Mouse (Mus musculus): ENCODE measurements at regions not wholly inside any gene's neighbourhood (a gene's known extent, or its start where the extent isn't known, plus 50 kb on each side); places are given as distances from the start of the nearest gene placed in this dataset.

GRCm38 (mm10) chr6:111621684-111622480 is 651.7 kb upstream of the Lmcd1 start:
- no peak overlapping the region for H3K9ac ChIP-seq
- H3K4me3 ChIP-seq, result no peak overlapping the region
- no peak for ATAC-seq (ENCODE audit: extremely low read depth, insufficient number of reproducible peaks, low FRiP score, low TSS enrichment)
- no peak overlapping the region for H3K4me2 ChIP-seq
- no peaks in the 10 kb centered on the region for H3K4me1 ChIP-seq
- no peak overlapping the region for H3K27ac ChIP-seq (replicated peaks)
- no peaks in the 10 kb centered on the region for H3K9me3 ChIP-seq
- no peaks in the 10 kb centered on the region for H3K36me3 ChIP-seq
- 67% methylated on average over 8 of the region's 8 CpGs for WGBS
- no peaks in the 10 kb centered on the region for H3K27me3 ChIP-seq (replicated peaks)

DNA sequence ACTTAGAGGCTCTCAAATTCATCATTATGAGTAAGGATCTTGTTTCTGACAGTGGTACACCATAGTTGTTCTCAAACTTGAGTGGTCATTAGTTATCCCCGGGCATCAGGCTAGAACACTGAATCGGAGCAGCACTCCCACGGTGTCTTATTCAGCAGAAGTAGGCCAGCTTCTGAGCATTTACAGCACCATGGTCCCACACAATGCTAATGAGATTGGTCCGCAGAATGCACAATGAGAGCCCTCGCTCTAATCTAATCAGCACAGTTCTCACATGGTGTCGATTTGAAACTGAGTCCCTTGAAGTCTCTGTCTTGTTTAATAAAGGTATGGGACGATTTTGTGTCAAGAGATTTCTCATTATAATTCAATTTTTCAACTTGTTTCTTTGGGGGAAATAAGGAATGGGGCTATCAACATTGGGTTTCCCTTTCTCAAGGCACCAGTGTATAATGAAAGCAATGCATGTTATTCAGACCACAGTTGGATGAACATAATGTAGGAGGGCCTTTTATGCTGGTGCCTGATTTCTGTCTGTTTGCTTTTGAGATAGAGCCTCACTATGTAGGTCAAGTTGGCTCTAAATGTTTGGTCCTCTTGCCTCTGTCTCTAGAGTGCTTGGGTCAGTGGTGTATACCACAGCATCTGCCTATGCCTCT is 650.9 kb upstream of the Lmcd1 start:
- ATAC-seq (ENCODE audit: extremely low read depth, insufficient number of reproducible peaks, low FRiP score, low TSS enrichment), result no peak
- Histone ChIP-seq H3K4me2 (no peak overlapping the region), H3K27ac (replicated peaks) (no peak overlapping the region), H3K4me1 (no peaks in the 10 kb centered on the region), H3K4me3 (no peak overlapping the region), H3K9ac (no peak overlapping the region), H3K27me3 (replicated peaks) (no peaks in the 10 kb centered on the region), H3K9me3 (no peaks in the 10 kb centered on the region), H3K36me3 (no peaks in the 10 kb centered on the region)
- 64% methylated on average over 7 of the region's 7 CpGs for WGBS

GRCm38 (mm10) chr6:111623140-111623497 is 650.4 kb upstream of the Lmcd1 start:
- no peak overlapping the region for H3K9ac ChIP-seq
- no peak for ATAC-seq (ENCODE audit: extremely low read depth, insufficient number of reproducible peaks, low FRiP score, low TSS enrichment)
- H3K4me3 ChIP-seq, result no peak overlapping the region
- no peaks in the 10 kb centered on the region for H3K4me1 ChIP-seq
- H3K27ac ChIP-seq (replicated peaks), result no peak overlapping the region
- WGBS, result 83% methylated on average over 4 of the region's 4 CpGs
- no peaks in the 10 kb centered on the region for H3K9me3 ChIP-seq
- no peak overlapping the region for H3K4me2 ChIP-seq
- no peaks in the 10 kb centered on the region for H3K27me3 ChIP-seq (replicated peaks)
- no peaks in the 10 kb centered on the region for H3K36me3 ChIP-seq

- H3K4me1 ChIP-seq, result no peaks in the 10 kb centered on the region
- no peaks in the 10 kb centered on the region for H3K9me3 ChIP-seq
- no peak overlapping the region for H3K4me2 ChIP-seq
- no peak overlapping the region for H3K4me3 ChIP-seq
- no peaks in the 10 kb centered on the region for H3K36me3 ChIP-seq
- H3K27me3 ChIP-seq (replicated peaks), result no peaks in the 10 kb centered on the region
- no peak for ATAC-seq (ENCODE audit: extremely low read depth, insufficient number of reproducible peaks, low FRiP score, low TSS enrichment)
- no peak overlapping the region for H3K27ac ChIP-seq (replicated peaks)
- no peak overlapping the region for H3K9ac ChIP-seq
Measured at GRCm38 (mm10) chr6:111625501-111625900, 648.1 kb upstream of the Lmcd1 start.

DNA sequence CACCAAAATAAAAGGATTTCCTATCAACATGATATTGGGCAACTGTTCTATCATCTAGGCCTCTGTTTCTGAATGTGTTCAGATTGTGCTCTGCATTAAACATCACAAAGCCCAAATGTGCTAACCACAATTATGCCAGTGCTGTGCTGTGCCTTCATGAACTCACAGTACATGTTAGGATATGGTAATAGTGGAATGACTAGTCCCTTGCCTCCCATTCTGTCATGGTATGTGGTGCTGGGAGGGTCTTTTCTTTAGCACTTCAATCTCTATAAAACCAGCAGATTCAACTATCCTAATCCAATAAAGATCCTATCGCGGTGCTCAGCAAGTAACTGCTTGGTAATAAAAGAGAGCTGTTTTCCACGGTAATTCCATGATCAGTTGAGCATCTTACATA is 620.8 kb upstream of the Lmcd1 start:
- no peak overlapping the region for H3K27ac ChIP-seq (replicated peaks)
- H3K36me3 ChIP-seq, result no peaks in the 10 kb centered on the region
- no peaks in the 10 kb centered on the region for H3K4me1 ChIP-seq
- ATAC-seq (ENCODE audit: extremely low read depth, insufficient number of reproducible peaks, low FRiP score, low TSS enrichment), result no peak
- no peak overlapping the region for H3K4me3 ChIP-seq
- H3K9me3 ChIP-seq, result no peaks in the 10 kb centered on the region
- H3K4me2 ChIP-seq, result no peak overlapping the region
- no peak overlapping the region for H3K9ac ChIP-seq
- WGBS, result 88% methylated on average over 3 of the region's 3 CpGs
- no peaks in the 10 kb centered on the region for H3K27me3 ChIP-seq (replicated peaks)

DNA sequence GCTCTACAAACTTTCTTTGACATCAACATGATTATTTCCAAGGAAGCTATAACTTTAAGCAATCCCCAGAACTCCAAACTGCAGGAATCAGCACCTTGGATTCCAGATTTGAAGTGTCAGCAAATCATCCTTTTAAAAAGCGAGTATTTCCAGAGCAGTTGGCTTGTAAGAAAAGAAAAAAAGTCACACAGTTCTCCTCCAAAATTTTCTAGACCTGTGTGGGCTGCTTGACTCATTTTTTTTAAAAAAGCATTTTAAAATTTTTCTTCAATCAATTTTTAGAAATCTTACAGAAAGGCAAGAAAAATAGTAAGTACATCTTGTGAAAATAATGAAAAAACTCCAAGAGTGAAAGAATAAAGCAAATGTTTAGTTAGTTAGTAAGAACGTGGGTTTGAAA is 613.6 kb upstream of the Lmcd1 start:
- H3K27me3 ChIP-seq (replicated peaks), result no peaks in the 10 kb centered on the region
- H3K9ac ChIP-seq, result no peak overlapping the region

DNA sequence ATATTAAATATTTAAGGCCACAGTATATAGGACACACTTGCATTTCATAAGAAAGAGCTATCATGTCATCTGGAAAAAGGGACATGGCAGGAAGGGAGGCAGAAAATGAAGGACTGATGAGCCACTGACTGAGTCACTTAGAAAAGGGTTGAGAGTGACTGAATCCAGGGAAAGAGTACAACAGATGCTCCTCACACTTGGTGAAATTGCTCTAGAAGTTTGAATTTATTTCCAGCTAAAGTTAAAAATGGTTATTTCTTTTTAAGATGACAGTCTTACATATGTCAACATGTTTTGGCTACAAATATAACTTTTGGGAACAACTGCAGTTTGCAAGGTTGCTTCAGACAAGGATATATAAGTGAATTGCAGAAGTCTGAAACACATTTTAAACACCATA is 609.0 kb upstream of the Lmcd1 start:
- no peaks in the 10 kb centered on the region for H3K27me3 ChIP-seq (replicated peaks)
- no peaks in the 10 kb centered on the region for H3K36me3 ChIP-seq
- H3K4me3 ChIP-seq, result no peak overlapping the region
- H3K4me1 ChIP-seq, result no peaks in the 10 kb centered on the region
- no peak for ATAC-seq (ENCODE audit: extremely low read depth, insufficient number of reproducible peaks, low FRiP score, low TSS enrichment)
- no peak overlapping the region for H3K4me2 ChIP-seq
- H3K9ac ChIP-seq, result no peak overlapping the region
- no peak overlapping the region for H3K27ac ChIP-seq (replicated peaks)
- no peaks in the 10 kb centered on the region for H3K9me3 ChIP-seq

More for the DNA sequence above, 613.6 kb upstream of the Lmcd1 start:
- H3K4me2 ChIP-seq, result no peak overlapping the region
- no peaks in the 10 kb centered on the region for H3K36me3 ChIP-seq
- no peak overlapping the region for H3K27ac ChIP-seq (replicated peaks)
- ATAC-seq (ENCODE audit: extremely low read depth, insufficient number of reproducible peaks, low FRiP score, low TSS enrichment), result no peak
- no peaks in the 10 kb centered on the region for H3K9me3 ChIP-seq
- 57% methylated on average over 2 of the region's 2 CpGs for WGBS
- no peak overlapping the region for H3K4me3 ChIP-seq
- no peaks in the 10 kb centered on the region for H3K4me1 ChIP-seq

DNA sequence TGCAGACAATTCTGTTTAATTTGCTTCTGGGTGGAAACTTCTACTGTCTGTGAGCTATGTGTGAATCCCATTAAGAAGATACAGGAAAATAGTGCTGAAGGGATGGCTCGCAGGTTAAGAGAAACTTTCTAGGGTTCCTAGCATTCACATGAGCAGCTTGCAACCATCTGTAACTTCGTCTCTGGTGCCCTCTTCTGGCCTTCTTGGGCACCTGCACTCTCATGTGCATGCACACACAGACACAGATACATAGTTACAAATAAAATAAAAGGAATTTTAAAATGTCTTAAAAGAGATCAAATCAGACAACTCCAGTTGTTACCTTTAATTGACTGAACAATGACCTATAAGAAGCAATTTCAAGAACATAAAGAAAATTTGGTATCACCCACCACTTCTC is 588.6 kb upstream of the Lmcd1 start:
- no peaks in the 10 kb centered on the region for H3K36me3 ChIP-seq
- no peak overlapping the region for H3K4me2 ChIP-seq
- H3K27ac ChIP-seq (replicated peaks), result no peak overlapping the region
- no peak for ATAC-seq (ENCODE audit: extremely low read depth, insufficient number of reproducible peaks, low FRiP score, low TSS enrichment)
- no peak overlapping the region for H3K9ac ChIP-seq
- H3K9me3 ChIP-seq, result peaks cover 4% of the 10 kb centered on the region; the same call in 1 of the 2 replicates
- no peaks in the 10 kb centered on the region for H3K4me1 ChIP-seq
- H3K27me3 ChIP-seq (replicated peaks), result no peaks in the 10 kb centered on the region
- H3K4me3 ChIP-seq, result no peak overlapping the region
- WGBS, result 66% methylated on average over 2 of the region's 2 CpGs

DNA sequence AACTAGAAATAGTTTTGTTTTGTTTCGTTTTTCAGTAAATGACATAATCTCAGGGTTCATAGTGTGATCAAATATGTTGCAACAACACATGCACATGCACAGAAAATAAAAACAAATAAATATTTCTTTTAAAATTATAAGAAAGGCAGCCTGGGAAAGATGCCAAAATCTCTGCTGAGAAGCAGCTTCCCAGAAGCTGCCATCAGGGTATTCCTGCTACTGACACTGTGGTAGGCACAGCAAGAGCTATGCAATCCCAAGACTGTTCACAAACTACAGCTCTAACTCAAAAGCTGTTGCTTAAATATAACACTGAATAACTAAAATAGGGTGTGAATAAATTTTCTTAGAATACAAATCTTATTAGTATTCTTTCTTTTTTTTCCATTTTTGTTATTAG is 570.7 kb upstream of the Lmcd1 start:
- 81% methylated on average over 1 of the region's 1 CpGs for WGBS
- no peaks in the 10 kb centered on the region for H3K36me3 ChIP-seq
- H3K4me1 ChIP-seq, result no peaks in the 10 kb centered on the region
- no peak overlapping the region for H3K4me3 ChIP-seq
- H3K9me3 ChIP-seq, result no peaks in the 10 kb centered on the region
- ATAC-seq (ENCODE audit: extremely low read depth, insufficient number of reproducible peaks, low FRiP score, low TSS enrichment), result no peak
- H3K27me3 ChIP-seq (replicated peaks), result no peaks in the 10 kb centered on the region
- H3K9ac ChIP-seq, result no peak overlapping the region
- no peak overlapping the region for H3K27ac ChIP-seq (replicated peaks)
- no peak overlapping the region for H3K4me2 ChIP-seq

GRCm38 (mm10) chr6:111708277-111708676 is 565.3 kb upstream of the Lmcd1 start:
- H3K4me2 ChIP-seq, result no peak overlapping the region
- no peaks in the 10 kb centered on the region for H3K36me3 ChIP-seq
- no peak for ATAC-seq (ENCODE audit: extremely low read depth, insufficient number of reproducible peaks, low FRiP score, low TSS enrichment)
- H3K4me3 ChIP-seq, result no peak overlapping the region
- 49% methylated on average over 1 of the region's 1 CpGs for WGBS
- H3K27me3 ChIP-seq (replicated peaks), result no peaks in the 10 kb centered on the region
- H3K9ac ChIP-seq, result no peak overlapping the region
- no peak overlapping the region for H3K27ac ChIP-seq (replicated peaks)
- H3K9me3 ChIP-seq, result no peaks in the 10 kb centered on the region
- H3K4me1 ChIP-seq, result no peaks in the 10 kb centered on the region

GRCm38 (mm10) chr6:111725969-111726368 is 547.6 kb upstream of the Lmcd1 start:
- no peaks in the 10 kb centered on the region for H3K27me3 ChIP-seq (replicated peaks)

DNA sequence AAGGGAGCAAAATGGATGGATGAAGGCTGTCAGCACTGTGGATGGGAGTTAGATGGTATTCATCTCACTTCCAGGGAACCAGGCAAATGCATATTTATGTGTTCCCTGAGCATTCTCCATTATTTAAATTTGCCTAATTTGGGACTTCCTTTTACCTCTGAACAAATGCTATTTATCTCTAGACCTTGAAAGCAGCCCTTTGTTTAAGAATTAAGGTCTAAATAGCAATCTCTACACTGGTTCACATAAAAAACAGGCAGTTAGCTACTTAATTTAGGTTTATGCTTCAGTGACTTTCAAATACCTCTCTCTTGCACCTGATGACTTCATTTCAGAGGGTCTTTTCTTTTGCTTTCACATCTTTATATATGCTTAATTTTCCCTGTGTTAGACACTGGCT is 543.2 kb upstream of the Lmcd1 start:
- H3K27ac ChIP-seq (replicated peaks), result no peak overlapping the region
- no peak overlapping the region for H3K4me3 ChIP-seq
- H3K27me3 ChIP-seq (replicated peaks), result no peaks in the 10 kb centered on the region
- H3K36me3 ChIP-seq, result no peaks in the 10 kb centered on the region
- no peak for ATAC-seq (ENCODE audit: extremely low read depth, insufficient number of reproducible peaks, low FRiP score, low TSS enrichment)
- H3K4me1 ChIP-seq, result peaks cover 11% of the 10 kb centered on the region
- no peak overlapping the region for H3K4me2 ChIP-seq
- no peak overlapping the region for H3K9ac ChIP-seq
- H3K9me3 ChIP-seq, result no peaks in the 10 kb centered on the region

More at GRCm38 (mm10) chr6:111725969-111726368, 547.6 kb upstream of the Lmcd1 start:
- H3K27ac ChIP-seq (replicated peaks), result peak overlapping the region; percentile 28; the same call in 1 of the 2 replicates
- no peak for ATAC-seq (ENCODE audit: extremely low read depth, insufficient number of reproducible peaks, low FRiP score, low TSS enrichment)
- peaks cover 13% of the 10 kb centered on the region for H3K4me1 ChIP-seq
- no peak overlapping the region for H3K4me2 ChIP-seq
- no peak overlapping the region for H3K4me3 ChIP-seq
- no peak overlapping the region for H3K9ac ChIP-seq
- no peaks in the 10 kb centered on the region for H3K9me3 ChIP-seq
- no peaks in the 10 kb centered on the region for H3K36me3 ChIP-seq
